Mouse (Mus musculus): Measurements from ENCODE around the gene Sart1.

DNA sequence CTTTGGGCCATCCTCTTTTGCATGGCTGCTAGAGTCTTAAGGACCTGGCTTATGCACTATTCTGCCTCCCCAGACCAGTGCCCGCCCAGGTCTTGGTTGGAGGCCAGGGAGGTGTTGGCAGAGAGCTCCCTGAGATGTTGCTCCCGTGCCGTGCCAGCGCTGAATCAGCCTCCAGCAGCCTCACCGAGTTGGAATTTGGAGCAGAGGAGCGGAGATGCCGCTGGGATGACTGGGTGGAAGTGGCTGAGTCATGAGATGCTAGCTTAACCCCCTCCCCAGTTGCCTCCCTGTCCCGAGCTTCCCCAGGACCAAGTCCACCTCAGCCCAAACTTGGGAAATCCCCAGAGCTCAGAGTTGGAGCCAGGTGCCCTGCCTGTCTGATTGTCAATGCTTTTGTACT is 41.3 kb upstream of the Sart1 start:
- TF ChIP-seq CTCF (conservative IDR thresholded peaks at IDR 0.05; ENCODE audit: low read length) (no peak), POU5F1 (IDR thresholded peaks at IDR 0.05; ENCODE audit: borderline replicate concordance, low read length) (no peak)

Measured in E14TG2a.4 (cell line).